Mouse (Mus musculus) B cell, adult 62 days (primary cell): ENCODE results near the gene Ndufa6. TPM values are rescaled to one million over a fixed set of nuclear protein-coding genes. Genes with fewer than 3 reads are reported as not detected.

ENCODE experiments used
- total RNA-seq: library from RNA; stranded (reverse); gene quantifications from 4 replicates; pipeline ENCODE4 v1.2.4, GENCODE M21; 2023

Ndufa6 gene
- 97.1 to 115 TPM (median 103 TPM) in 4 replicates for total RNA-seq

DNA sequence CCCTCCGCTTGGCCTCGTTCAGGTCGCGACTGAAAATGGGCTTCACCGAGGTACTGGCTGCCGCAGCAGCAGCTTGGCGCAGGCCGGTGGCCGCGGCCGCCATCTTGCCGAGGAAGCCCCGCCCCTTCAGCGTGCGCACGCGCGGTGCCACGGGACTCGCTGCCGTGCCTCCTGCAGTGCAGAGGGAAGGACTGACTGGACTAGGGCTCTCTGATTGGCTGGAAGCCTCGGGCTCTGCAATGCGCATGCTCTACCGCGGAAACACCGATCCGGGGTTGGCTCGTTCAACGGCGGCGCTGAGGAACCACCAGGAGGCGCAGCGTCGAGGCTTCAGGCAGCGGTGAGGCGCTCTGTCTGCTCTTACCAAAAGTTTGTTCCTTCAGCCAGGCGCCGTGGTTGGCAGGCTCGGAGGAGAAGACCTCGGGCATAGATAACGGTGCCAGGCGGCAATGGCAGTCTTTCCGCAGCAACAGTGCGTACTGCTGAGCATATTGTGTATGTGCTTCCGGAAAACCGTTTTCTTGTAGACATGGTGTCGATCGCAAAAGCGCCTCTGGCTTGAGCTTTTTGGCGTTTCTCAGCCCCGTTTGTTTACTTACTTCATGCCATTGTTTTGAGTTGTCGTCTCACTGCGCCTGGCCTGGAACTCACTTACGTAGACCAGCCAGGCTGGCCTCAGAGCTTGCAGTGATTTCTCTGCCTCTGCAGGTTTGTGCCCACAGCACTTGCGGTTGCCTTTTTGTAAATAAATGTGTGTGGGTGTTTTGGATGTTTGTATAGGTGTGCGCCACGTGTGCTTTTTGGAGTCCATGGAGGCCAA, at the start of gene Ndufa6:
Gene Ndufa6, minus strand, starts transcription at position 197 of the 820 bp plus-strand sequence.

DNA sequence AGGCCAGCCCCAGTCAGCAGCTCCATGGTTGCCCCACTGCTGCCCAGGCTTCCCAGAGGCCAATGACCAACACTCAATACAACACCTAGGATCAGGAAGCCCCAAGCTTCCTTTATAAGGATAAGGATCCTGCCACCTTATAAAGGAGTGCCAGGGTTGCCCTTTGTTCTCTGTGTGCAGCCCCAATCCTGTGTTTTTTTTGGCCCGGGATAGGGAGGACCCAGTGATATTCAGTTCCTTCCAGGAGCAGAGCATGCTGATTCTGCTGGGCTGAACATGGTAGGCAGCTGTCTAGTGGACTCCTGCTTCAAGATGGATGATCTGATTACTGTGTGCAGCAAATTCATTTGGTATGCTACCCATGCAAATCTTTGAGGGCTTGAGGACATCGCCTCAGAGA, 39.8 kb upstream of the Ndufa6 start, which contains the start of gene Cyp2d11:
Gene Cyp2d11, minus strand, starts transcription at position 101 of the 400 bp plus-strand sequence.

DNA sequence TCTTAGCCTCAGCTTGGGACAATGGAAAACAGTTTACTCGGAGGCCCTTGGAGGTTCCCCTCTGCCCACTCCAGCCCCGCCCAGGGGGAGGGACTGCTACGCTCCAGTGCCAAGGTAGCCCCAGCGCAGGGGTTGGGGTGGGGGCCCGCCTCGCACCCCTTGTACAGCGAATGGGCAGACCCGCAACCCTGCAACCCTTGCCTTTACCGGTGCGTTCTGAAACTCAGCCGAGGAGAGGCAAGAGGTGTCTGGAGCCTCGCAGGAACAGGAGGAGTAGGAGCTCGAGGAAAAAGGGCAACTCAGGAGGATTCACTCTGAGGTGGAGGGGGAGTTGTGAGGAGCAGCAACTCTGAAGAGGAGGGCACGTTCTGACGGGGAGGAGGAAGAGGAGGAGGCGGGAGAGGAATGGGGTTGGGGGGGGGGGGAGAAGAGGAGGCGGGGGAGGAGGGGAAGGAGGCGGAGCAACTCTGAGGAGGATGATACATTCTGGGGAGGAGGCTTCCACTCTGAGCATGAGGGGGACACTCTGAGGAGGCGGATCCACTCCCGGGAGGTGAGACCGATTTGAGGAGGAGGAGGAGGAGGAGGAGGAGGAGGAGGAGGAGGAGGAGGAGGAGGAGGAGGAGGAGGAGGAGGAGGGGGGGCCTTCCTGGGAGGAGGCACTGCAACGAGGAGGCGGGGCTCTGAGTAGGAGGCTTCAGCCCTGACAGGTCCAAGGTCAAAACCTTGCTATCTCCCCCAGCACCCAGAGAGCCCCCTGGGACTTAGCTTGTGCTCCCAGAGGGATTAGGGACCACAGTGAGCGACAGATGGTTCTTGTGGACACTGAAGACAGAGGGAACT, 26.0 kb upstream of the Ndufa6 start, which contains the start of gene Cyp2d22:
Gene Cyp2d22, minus strand, starts transcription at position 390 of the 843 bp plus-strand sequence.

DNA sequence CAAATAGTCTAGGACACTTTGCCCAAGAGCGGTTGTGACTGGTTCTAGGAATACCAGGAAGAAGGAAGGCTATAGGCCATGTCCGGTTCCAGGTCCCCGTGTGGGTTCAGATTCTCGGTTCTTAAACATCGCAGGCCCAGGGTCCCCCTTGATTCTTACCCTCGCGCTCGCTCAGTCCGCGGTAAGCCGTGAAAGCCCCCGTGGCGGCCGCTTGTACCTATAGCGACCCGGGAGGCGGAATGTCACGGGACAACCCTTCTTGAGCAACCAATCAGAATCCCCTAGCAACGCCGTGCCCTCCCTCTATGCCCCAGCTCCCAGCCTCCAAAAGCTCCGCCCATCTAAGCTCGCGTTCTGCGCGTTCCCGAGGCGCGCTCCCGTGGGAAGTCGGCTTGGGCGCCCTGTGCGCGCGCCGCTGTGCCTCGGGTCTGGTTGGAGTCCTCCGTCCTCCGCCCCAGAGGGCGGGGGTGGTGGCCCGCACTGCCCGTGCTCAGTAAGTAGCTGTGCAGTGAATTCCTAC, 15.5 kb downstream of the Ndufa6 start, which contains the start of the genes Naga, Pheta2 and Smdt1:
Gene Naga, minus strand, starts transcription at position 333 of the 520 bp plus-strand sequence.
Gene Pheta2, plus strand, starts transcription at position 350 of the 520 bp plus-strand sequence.
Gene Smdt1, plus strand, starts transcription at position 367 of the 520 bp plus-strand sequence.

Other genes with a start within 250 kb of the Ndufa6 start
- 56.8 to 62.5 TPM (median 61.3 TPM) in 4 replicates for gene Ccdc134, start 226.4 kb downstream of the Ndufa6 start, total RNA-seq
- gene Srebf2, start 207.1 kb downstream of the Ndufa6 start, total RNA-seq = 225 to 235 TPM (median 230 TPM) in 4 replicates
- 5.3 to 9.3 TPM (median 6.8 TPM) in 4 replicates for gene Shisa8, start 141.5 kb downstream of the Ndufa6 start, total RNA-seq
- gene Tnfrsf13c, start 130.0 kb downstream of the Ndufa6 start, total RNA-seq = 282 to 319 TPM (median 304 TPM) in 4 replicates
- gene Cenpm, start 109.6 kb downstream of the Ndufa6 start, total RNA-seq = 1.3 to 4.6 TPM (median 1.4 TPM) in 3 of 4 replicates, not detected in the other
- 0.36 TPM in 1 of 4 replicates, not detected in the others for gene 1500009C09Rik, start 101.9 kb downstream of the Ndufa6 start, total RNA-seq
- 0.21 TPM in 1 of 4 replicates, not detected in the others for gene Sept3, start 79.4 kb downstream of the Ndufa6 start, total RNA-seq
- not detected in 4 replicates for gene Wbp2nl, start 55.4 kb downstream of the Ndufa6 start, total RNA-seq
- gene Naga, start 15.4 kb downstream of the Ndufa6 start, total RNA-seq = 55.4 to 59.8 TPM (median 57.8 TPM) in 4 replicates
- gene Pheta2, start 15.4 kb downstream of the Ndufa6 start, total RNA-seq = 2.2 TPM in 1 of 4 replicates, not detected in the others
- gene Smdt1, start 15.4 kb downstream of the Ndufa6 start, total RNA-seq = 89.7 to 104 TPM (median 94.2 TPM) in 4 replicates
- 5.5 to 10.3 TPM (median 9.3 TPM) in 4 replicates for gene Cyp2d22, start 25.9 kb upstream of the Ndufa6 start, total RNA-seq
- not detected in 4 replicates for gene Cyp2d11, start 39.7 kb upstream of the Ndufa6 start, total RNA-seq
- gene Cyp2d10, start 52.9 kb upstream of the Ndufa6 start, total RNA-seq = not detected in 4 replicates
- gene Cyp2d9, start 79.1 kb upstream of the Ndufa6 start, total RNA-seq = not detected in 4 replicates
- gene Cyp2d12, start 200.8 kb upstream of the Ndufa6 start, total RNA-seq = not detected in 4 replicates